Mouse (Mus musculus) subcutaneous adipose tissue, adult 2 months (tissue): ENCODE measurements around the gene Evi5. TPM values are rescaled to one million over a fixed set of nuclear protein-coding genes. Genes with fewer than 3 reads are reported as not detected.

ENCODE experiments used
- polyA plus RNA-seq: library from polyadenylated mRNA; depleted of rRNA; stranded (reverse); fragments of >200 nt; gene quantifications from 2 replicates; pipeline ENCODE4 v1.2.3, GENCODE M21; 2012; ENCODE audit warnings: low replicate concordance; rRNA removed

Evi5 gene
- polyA plus RNA-seq = 14.8 and 23.2 TPM in 2 replicates

DNA sequence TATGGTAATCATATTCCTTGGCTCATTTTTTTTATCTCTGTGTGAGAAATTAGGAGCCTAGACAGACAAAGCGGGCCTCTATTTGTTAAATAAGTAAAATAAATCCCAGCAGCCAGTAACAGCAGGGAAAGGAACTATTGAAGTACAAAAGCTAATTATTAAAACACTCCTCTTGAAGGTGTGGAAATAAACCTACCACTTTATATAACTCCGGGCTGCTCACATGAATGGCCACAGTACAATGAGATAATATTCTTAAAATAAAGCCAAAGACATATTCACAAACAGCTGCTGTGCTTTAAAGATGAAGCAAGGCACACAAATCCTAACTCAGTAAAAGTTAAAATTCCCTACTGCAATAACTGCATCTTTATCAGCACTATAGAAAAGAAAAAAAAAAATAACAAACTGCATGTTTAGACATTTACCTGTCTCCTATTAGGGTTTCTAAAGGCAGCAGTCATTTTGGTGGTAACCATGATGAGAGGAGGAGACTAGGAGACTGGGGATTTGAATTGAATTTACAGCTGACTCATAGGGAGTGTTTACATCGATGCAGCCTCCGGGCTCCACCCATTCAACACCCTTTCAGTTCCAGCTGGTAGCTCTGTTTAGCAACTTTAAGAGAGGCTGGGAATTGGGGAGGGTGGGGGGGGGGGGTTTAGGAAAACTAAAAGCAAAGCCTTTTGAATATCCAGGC is at the start of gene Evi5:
Gene Evi5 (minus strand): TSS at position 547 of the 700 bp plus-strand sequence.

DNA sequence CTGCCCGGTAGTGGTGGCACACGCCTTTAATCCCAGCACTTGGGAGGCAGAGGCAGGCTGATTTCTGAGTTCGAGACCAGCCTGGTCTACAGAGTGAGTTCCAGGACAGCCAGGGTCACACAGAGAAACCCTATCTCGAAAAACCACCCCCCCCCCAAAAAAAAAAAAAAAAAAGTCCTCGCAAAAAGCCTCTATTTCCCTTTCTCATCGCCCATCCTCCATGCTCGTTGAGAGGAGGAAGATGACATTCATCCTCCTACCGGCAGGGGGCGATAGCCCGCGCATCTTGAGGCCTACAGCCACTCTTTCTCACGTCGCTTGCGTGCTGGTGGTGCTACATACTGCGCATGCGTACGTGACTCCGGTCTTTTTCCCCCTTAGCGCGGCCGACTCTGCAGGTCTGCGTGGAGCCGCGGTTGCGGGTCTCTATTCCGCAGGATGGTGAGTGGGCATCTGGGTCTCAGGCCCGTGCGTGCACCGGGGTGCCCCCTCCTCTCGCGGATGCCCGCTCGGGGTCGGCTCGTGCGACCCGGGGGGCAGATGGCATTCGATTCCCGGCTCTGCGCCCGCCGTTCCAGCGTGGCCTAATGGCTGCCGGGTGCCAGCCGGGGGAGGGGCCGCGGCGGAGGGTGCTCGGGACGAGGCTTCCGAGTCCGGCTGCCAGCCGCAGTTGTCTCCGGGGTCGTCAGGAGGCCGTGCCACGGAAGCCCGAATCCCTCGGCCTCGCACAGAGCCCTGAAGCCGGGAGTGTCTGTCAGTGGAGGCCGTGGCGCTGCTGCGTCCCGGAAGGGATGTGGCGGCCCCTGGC is 25.5 kb upstream of the Evi5 start, which contains the start of gene Rpl5:
Gene Rpl5 (plus strand): TSS at position 297 of the 808 bp plus-strand sequence.

DNA sequence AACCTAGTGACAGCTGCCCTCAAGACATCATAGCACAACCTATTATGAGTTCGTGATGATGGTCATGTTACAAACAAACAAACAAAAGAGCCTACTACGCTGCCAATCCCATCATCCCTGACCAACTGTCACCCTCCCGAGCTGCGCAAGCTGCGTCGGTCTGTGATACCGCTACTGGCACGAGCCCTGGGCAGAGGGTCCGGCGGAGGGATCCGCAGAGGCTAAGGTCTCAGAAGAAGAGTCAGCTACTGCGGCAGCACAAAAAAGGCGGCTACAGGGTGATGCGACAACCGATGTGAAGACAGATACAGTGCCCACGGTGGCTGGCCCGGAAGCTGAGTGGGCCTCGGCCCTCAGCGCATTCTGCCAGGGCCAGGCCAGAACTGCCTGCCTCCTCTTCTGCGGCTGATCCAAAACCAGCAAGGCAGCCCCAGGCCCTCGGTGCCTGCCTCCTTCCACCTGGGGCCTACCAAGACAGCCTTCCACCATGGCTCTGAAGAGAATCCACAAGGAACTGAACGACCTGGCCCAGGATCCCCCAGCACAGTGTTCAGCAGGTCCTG is 44.8 kb downstream of the Evi5 start, which contains the start of gene Ube2d2b:
Gene Ube2d2b (plus strand): TSS at position 102 of the 563 bp plus-strand sequence.

DNA sequence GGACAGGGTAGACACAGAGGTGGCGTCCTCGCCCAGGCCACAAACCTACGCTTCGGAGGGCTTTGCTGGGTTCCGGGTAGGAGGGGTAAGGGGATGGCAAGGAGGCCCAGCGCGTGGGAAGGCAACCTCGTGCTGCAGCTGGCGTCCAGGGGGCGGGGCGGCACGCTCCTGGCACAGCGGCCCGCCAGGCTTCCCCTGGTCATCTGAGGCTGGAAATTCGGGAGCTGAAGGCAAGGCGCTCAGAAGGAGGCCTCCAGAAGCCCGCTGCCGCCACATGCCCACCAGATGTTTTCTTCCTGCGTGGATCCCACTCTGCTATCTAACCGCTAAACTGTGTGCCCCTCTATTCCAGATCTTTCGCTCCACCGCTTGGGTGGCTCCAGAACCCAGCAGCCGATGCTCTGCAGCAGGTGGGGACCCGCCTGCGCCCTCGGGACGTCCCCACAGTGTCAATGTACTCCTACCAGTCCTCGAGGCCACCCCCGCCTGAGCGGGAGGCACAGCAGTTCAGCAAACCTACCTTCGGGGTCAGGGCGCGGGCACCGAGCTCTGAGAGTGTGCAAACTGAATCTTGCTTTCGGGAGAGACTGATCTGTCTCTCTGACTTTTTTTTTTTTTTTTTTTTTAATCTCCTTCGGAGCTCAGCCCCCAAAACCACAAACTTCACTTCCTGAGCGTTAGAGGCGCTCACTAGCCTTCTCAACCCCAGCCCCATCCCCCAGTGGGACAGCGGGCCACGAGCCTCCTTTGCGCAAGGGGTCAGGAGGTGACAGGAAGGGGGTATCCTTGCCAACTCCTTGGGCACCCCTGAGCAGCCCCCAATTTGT is 149.3 kb downstream of the Evi5 start, which contains the start of gene Gfi1:
Gene Gfi1 (minus strand): TSS at position 602 of the 827 bp plus-strand sequence.

Other genes starting within 250 kb of the Evi5 start
- 0.27 and 0.94 TPM in 2 replicates for gene Gfi1, start 149.1 kb downstream of the Evi5 start, polyA plus RNA-seq
- not detected in 2 replicates for gene Ube2d2b, start 45.0 kb downstream of the Evi5 start, polyA plus RNA-seq
- gene Rpl5, start 25.4 kb upstream of the Evi5 start, polyA plus RNA-seq = 15.5 and 43.6 TPM in 2 replicates
- gene Fam69a, start 112.0 kb upstream of the Evi5 start, polyA plus RNA-seq = 3.7 and 7.1 TPM in 2 replicates
- 5.9 and 15.5 TPM in 2 replicates for gene Mtf2, start 190.6 kb upstream of the Evi5 start, polyA plus RNA-seq